Mouse (Mus musculus) frontal cortex, postnatal 36 days (tissue): ENCODE data around the gene Sat1.
"Not testable (repeated sequence)": the region's sequence is repeated elsewhere in the genome, so short reads cannot be mapped to it uniquely, and the experiment has no call there.

Experiments
- DNase-seq, 2 experiments: peaks; one replicate each; pipeline ENCODE4 v3.0.0; 2022; ENCODE audit warnings: low spot score in 2 of 2

Gene Sat1

DNA sequence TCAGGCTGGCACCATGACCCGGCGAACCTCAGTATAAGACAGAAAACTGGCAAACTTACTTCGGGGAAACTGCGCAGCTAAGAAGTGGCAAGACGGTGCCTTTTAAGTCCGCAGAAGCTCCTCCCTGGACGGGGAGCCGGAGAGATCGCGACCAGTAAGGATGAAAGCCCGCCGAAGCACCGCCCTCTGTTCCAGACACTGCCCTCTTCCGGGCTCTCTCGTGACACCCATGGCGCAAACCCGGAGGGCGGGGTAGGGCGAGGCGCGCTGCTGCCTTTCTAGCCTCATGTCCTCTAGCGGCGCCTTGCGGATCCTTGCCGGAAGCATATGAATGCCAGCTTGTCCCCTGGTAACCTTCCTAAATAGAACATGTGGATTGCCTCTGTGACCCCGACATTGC lies at the start of gene Sat1:
Gene Sat1, minus strand, starts transcription at position 179 of the 400 bp plus-strand sequence.
- peak; percentile 86 to 92 for DNase-seq

DNA sequence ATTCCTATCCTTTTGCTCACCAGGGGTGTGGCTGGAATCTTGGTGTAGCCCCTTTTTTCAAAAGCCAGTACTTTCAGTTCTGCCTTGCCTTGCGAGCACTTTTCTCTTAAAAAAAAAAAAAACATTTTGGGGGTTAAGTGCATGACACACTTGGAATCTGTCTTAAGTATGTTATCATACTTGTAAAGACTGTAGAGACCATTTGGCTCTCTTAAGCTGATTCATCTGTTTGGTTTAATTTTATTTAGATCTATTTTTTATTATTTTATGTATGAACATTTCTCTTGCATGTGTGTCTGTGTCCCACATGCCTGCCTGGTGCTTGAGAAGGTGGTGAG lies 46.6 kb upstream of the Sat1 start:
- no peak for DNase-seq

GRCm38 (mm10) chrX:155262235-155262914 lies 46.1 kb upstream of the Sat1 start, which contains the start of gene Acot9:
TSS of gene Acot9 (plus strand) at chrX:155262443.
- DNase-seq = peak; percentile 78 to 86

GRCm38 (mm10) chrX:155256856-155257255 lies 40.6 kb upstream of the Sat1 start:
- no peak for DNase-seq

- DNase-seq = no peak
These were observed 2.0 kb upstream of the Sat1 start for GRCm38 (mm10) chrX:155218277-155218676.

GRCm38 (mm10) chrX:155215501-155216248 lies 574 bp downstream of the Sat1 start:
- DNase-seq = peak in 1 of 2 experiments; percentile 18

GRCm38 (mm10) chrX:155214291-155215136 lies 1.7 kb downstream of the Sat1 start:
- no peak for DNase-seq

GRCm38 (mm10) chrX:155208671-155209070 lies 7.6 kb downstream of the Sat1 start:
- DNase-seq = no peak

DNA sequence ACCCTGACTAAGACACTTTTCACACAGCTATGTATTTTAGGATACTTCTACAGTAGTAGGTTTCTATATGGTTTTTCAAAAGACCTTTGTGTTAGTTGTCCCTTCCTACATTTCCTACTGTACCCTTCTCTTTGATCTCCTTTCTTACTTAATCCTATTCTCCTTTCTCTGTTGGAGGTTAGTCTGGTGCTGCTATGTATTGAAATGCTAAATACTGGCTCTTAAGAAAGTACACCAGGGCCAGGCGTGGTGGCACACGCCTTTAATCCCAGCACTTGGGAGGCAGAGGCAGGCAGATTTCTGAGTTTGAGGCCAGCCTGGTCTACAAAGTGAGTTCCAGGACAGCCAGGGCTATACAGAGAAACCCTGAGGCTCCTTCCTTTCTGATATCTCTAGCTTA lies 10.8 kb downstream of the Sat1 start:
- DNase-seq = not testable (repeated sequence)

DNA sequence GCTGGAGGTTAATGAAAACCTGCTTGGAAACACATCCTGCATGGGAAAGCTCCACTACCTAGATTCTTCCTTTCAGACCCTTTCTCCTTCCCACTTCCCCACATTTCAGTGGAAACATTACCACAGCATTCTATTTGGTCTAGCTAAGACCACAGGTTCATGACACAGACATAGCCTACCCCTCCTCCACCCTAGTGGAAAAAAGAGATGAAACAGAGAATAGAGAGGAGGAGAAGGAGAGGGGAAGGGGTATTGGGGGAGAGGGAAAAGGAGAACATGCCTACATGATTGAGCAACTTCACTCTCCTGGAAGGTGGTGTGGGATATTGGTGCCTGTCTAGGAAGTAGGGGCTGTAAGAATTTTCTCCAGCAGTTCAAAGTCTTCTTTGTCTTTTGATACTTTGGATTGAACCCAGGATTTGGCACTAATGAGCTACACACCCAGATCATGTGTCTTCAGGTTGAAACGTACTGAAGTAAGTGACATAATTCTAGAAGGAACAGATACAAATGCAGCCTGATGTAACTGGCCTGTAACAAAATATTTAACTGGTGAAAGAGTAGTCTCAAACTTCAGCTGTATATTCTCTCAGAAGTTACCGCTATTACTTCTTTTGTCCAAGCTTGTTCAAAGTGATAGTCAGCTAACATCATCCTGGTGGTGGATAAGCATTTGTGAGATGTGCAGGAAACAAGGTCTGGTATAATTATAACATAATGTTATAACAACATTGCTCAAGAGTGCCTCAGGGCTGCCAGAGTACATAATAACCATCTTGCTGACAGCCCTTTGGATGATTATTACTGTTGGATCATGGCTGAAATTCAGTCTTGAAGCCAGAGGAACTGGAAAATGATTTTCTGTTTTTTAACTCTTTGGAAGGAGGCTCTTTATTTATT lies 13.6 kb downstream of the Sat1 start:
- no peak for DNase-seq

GRCm38 (mm10) chrX:155201799-155202198 lies 14.4 kb downstream of the Sat1 start:
- DNase-seq = no peak

DNA sequence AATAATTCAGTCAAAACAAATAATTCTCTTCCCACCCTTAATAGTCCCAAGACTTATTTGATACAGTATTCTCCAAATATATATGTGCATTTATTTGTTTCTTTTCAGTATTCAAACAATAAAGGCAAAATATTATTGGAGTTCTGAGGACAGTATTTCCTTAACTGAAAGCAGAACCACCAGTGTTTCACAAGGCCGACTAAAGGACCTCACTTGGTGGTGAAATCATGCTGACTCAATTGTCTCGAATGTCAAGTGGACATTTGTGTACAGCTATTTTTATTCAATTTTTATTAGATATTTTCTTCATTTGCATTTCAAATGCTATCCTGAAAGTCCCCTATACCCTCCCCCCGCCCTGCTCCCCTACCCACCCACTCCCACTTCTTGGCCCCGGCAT lies 21.3 kb downstream of the Sat1 start:
- no peak for DNase-seq

- DNase-seq = no peak
These were observed 22.4 kb downstream of the Sat1 start for GRCm38 (mm10) chrX:155193732-155194443.

- DNase-seq = no peak
These were observed 24.3 kb downstream of the Sat1 start for GRCm38 (mm10) chrX:155191941-155192340.

GRCm38 (mm10) chrX:155177640-155178039 lies 38.6 kb downstream of the Sat1 start:
- DNase-seq = no peak

DNA sequence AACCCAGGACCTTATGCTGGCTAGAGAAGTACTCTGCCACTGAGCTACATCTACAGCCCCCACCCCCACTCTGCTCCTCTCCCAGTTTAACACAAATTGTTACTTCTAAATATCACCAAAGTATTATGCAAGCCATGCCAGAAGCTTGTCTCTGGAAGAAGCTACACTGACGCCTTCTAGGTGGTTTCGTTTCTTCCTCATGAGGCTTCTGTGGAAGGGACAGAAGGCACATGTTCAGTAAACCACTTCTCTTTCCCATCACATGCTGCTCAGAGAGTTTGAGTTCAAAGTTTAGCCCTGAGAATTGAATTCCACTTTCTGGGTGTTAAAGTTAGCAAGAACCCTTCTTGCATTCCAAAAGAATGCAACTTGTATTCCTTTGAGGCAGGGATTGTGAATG lies 39.0 kb downstream of the Sat1 start:
- DNase-seq = no peak

GRCm38 (mm10) chrX:155175568-155175967 lies 40.7 kb downstream of the Sat1 start:
- no peak for DNase-seq

DNA sequence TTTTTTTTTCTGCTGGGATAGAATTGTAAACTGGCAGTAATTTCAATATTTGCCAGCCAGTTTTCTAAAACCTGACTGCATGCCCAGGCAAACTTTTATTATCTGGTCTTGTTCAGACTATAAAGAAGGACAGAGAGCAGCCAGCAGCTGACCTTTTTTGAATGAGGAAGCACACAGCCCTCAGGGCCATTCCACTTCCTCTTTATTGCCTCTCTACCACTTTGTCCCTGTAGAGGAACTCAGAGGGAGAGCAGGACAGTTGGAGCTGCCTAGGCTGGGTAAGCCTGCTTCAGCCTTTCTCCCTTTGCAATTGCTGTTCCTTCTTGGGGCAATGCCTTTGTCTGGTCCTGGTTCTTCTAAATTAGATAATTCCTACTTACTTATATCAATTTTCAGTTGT lies 43.9 kb downstream of the Sat1 start:
- DNase-seq = no peak

- DNase-seq = no peak
These were observed 44.5 kb downstream of the Sat1 start for GRCm38 (mm10) chrX:155171754-155172153.

GRCm38 (mm10) chrX:155169886-155170285 lies 46.4 kb downstream of the Sat1 start:
- no peak for DNase-seq

GRCm38 (mm10) chrX:155167667-155168066 lies 48.6 kb downstream of the Sat1 start:
- DNase-seq = no peak
